ENCODE assay signal across 7 mouse cellular contexts in the genomic region with DNA sequence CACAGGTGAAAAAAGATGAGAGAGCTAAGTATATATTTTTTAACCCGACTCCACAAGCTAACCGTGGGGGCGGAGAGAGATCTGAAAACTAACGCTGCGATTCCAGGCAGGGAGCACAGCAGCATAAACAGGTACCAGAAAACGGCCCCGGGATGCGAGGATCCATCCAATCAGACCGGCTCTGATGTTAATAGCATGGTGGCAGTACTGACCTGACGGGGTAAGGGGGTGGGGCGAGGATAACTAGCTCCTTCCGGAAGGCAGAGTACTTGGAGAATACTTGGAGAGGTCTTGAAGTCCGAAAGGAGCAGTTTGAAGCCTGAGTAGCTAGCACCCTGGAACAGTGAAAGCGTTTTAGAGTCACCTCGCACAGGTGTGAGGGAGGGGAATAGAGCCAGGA. TPM values are rescaled to one million over a fixed set of nuclear protein-coding genes. Genes with fewer than 3 reads are reported as not detected.
A peak's percentile ranks its signal among the peaks of the same experiment; 100 is the strongest.
DNase-seq lines count a peak whose midpoint lies in the region; ATAC-seq and TF ChIP-seq lines count a peak whose summit lies in the region.

No protein-coding gene starts in this region.

- H3K27ac ChIP-seq in hindbrain, embryonic 14.5 days: no peak overlapping the region

- peaks cover 9% of the 10 kb centered on the region for H3K4me1 ChIP-seq in hindbrain, embryonic 14.5 days (replicated peaks; ENCODE audit: control insufficient read depth, insufficient read depth, low read length)

- TF ChIP-seq POLR2A in brain, embryonic 14.5 days (IDR thresholded peaks at IDR 0.05; ENCODE audit: borderline replicate concordance, extremely low read depth, insufficient read depth, insufficient read length, poor library complexity, severe bottlenecking): no peak

- peak overlapping the region; percentile 31 for H3K9ac ChIP-seq in hindbrain, embryonic 14.5 days

- H3K4me2 ChIP-seq in hindbrain, embryonic 14.5 days (replicated peaks): peak overlapping the region; percentile 87

- DNase-seq in ES-CJ7 (ENCODE audit: low read depth, low spot score): peak; percentile 17
- DNase-seq in brain, embryonic 14.5 days (ENCODE audit: low read depth): peak; percentile 28
- no peak for DNase-seq in hindbrain, embryonic 14.5 days (ENCODE audit: low spot score)
- DNase-seq in lung, postnatal 36 days: peak; percentile 35
- no peak for DNase-seq in thymus, postnatal 14 days
- DNase-seq in left cerebral cortex, adult 11 months (ENCODE audit: low spot score): no peak

- peak overlapping the region; percentile 38 for H3K4me3 ChIP-seq in hindbrain, embryonic 14.5 days (replicated peaks; ENCODE audit: low read length)

- 0 out of 2 replicates have a peak, but pooled peaks have one; percentile 49 for ATAC-seq in hindbrain, embryonic 14.5 days (ENCODE audit: low FRiP score)
- ATAC-seq in megakaryocyte progenitor cell, adult 5-6 weeks (replicated peaks; ENCODE audit: poor library complexity): no peak

- no peaks in the 10 kb centered on the region for H3K9me3 ChIP-seq in hindbrain, embryonic 14.5 days (ENCODE audit: control insufficient read depth, low read length)

- H3K27me3 ChIP-seq in hindbrain, embryonic 14.5 days (ENCODE audit: control insufficient read depth, insufficient read depth, low read length): peaks cover 28% of the 10 kb centered on the region

- H3K36me3 ChIP-seq in hindbrain, embryonic 14.5 days (replicated peaks; ENCODE audit: control insufficient read depth, insufficient read depth): no peaks in the 10 kb centered on the region

- TF ChIP-seq CTCF in brain, embryonic 14.5 days (IDR thresholded peaks at IDR 0.05; ENCODE audit: borderline replicate concordance, extremely low read depth, insufficient read depth, insufficient read length): no peak

- WGBS in hindbrain, embryonic 14.5 days: 3% methylated on average over 15 of the region's 15 CpGs

RNA-seq across cellular contexts. Expression of gene Mrap2, which starts 1.1 kb away (rescaled TPM):
- 0.54 and 0.92 TPM in 2 replicates for polyA plus RNA-seq in brain, embryonic 14.5 days (2012; rRNA removed)
- 2.1 and 2.4 TPM in 2 replicates for polyA plus RNA-seq in hindbrain, embryonic 14.5 days (2014; fragmentation: Nextera tagmentation; extraction: Ambion mirVana)
- not detected in 2 replicates for total RNA-seq in megakaryocyte progenitor cell, adult 5-6 weeks (2015)
- not detected in 2 replicates for total RNA-seq in megakaryocyte progenitor cell, adult 5-6 weeks (2017)

Comparison
In these comparisons a context has a peak if more than half of its experiments do, and no peak if none do; other contexts are left out.
1. DNase-seq: peak in ES-CJ7 (single experiment), brain, embryonic 14.5 days (single experiment) and lung, postnatal 36 days (single experiment); none in hindbrain, embryonic 14.5 days (single experiment), thymus, postnatal 14 days (single experiment) and left cerebral cortex, adult 11 months (single experiment).